Mouse (Mus musculus): ENCODE measurements around the gene Tst. TPM values are rescaled to one million over a fixed set of nuclear protein-coding genes. Genes with fewer than 3 reads are reported as not detected.

Tst gene
- polyA plus RNA-seq, 1 experiment: 86.1 TPM

GRCm38 (mm10) chr15:78447746-78448535, 42.2 kb upstream of the Tst start:
- peaks cover 5% of the 10 kb centered on the region; the same call in 1 of the 2 replicates for H3K4me1 ChIP-seq (ENCODE audit: control insufficient read depth, insufficient read depth, low read length)
- peak; percentile 84 for TF ChIP-seq CTCF (IDR thresholded peaks at IDR 0.05; ENCODE audit: borderline replicate concordance, insufficient read depth, low read depth, low read length)
- no peak for TF ChIP-seq POLR2A (IDR thresholded peaks at IDR 0.05; ENCODE audit: borderline replicate concordance, insufficient read depth, low read length)
- DNase-seq: peak; percentile 90 to 94
- peak overlapping the region; percentile 32; the same call in 1 of the 2 replicates for H3K27ac ChIP-seq (ENCODE audit: insufficient read depth, low read length)
- H3K27me3 ChIP-seq (ENCODE audit: control insufficient read depth, insufficient read depth, low read length): no peaks in the 10 kb centered on the region
- WGBS: under 1% methylated on average over 22 of the region's 22 CpGs
- H3K4me3 ChIP-seq (replicated peaks; ENCODE audit: insufficient read depth, low read depth, low read length): peak overlapping the region; percentile 57

GRCm38 (mm10) chr15:78447121-78447520, 41.4 kb upstream of the Tst start:
- Histone ChIP-seq H3K27me3 (ENCODE audit: control insufficient read depth, insufficient read depth, low read length) (no peaks in the 10 kb centered on the region), H3K27ac (ENCODE audit: insufficient read depth, low read length) (no peak overlapping the region), H3K4me3 (replicated peaks; ENCODE audit: insufficient read depth, low read depth, low read length) (no peak overlapping the region), H3K4me1 (ENCODE audit: control insufficient read depth, insufficient read depth, low read length) (peaks cover 5% of the 10 kb centered on the region; the same call in 1 of the 2 replicates)
- TF ChIP-seq POLR2A (IDR thresholded peaks at IDR 0.05; ENCODE audit: borderline replicate concordance, insufficient read depth, low read length) (no peak), CTCF (IDR thresholded peaks at IDR 0.05; ENCODE audit: borderline replicate concordance, insufficient read depth, low read depth, low read length) (no peak)
- 40% methylated on average over 7 of the region's 7 CpGs for WGBS
- no peak for DNase-seq

GRCm38 (mm10) chr15:78443857-78444256, 38.1 kb upstream of the Tst start:
- no peak overlapping the region for H3K27ac ChIP-seq (ENCODE audit: insufficient read depth, low read length)
- H3K4me1 ChIP-seq (ENCODE audit: control insufficient read depth, insufficient read depth, low read length): peaks cover 10% of the 10 kb centered on the region
- no peaks in the 10 kb centered on the region for H3K27me3 ChIP-seq (ENCODE audit: control insufficient read depth, insufficient read depth, low read length)
- TF ChIP-seq POLR2A (IDR thresholded peaks at IDR 0.05; ENCODE audit: borderline replicate concordance, insufficient read depth, low read length) (no peak), CTCF (IDR thresholded peaks at IDR 0.05; ENCODE audit: borderline replicate concordance, insufficient read depth, low read depth, low read length) (no peak)
- no peak for DNase-seq
- WGBS: 50% methylated on average over 6 of the region's 6 CpGs
- H3K4me3 ChIP-seq (replicated peaks; ENCODE audit: insufficient read depth, low read depth, low read length): no peak overlapping the region

- WGBS: 87% methylated on average over 19 of the region's 19 CpGs
- Histone ChIP-seq H3K27ac (ENCODE audit: insufficient read depth, low read length) (no peak overlapping the region), H3K4me1 (ENCODE audit: control insufficient read depth, insufficient read depth, low read length) (peaks cover 20% of the 10 kb centered on the region), H3K4me3 (replicated peaks; ENCODE audit: insufficient read depth, low read depth, low read length) (no peak overlapping the region), H3K27me3 (ENCODE audit: control insufficient read depth, insufficient read depth, low read length) (no peaks in the 10 kb centered on the region)
- TF ChIP-seq CTCF (IDR thresholded peaks at IDR 0.05; ENCODE audit: borderline replicate concordance, insufficient read depth, low read depth, low read length) (no peak), POLR2A (IDR thresholded peaks at IDR 0.05; ENCODE audit: borderline replicate concordance, insufficient read depth, low read length) (no peak)
- no peak for DNase-seq
These were observed 36.5 kb upstream of the Tst start for GRCm38 (mm10) chr15:78442231-78442630.

- DNase-seq: no peak
- TF ChIP-seq CTCF (IDR thresholded peaks at IDR 0.05; ENCODE audit: borderline replicate concordance, insufficient read depth, low read depth, low read length) (no peak), POLR2A (IDR thresholded peaks at IDR 0.05; ENCODE audit: borderline replicate concordance, insufficient read depth, low read length) (no peak)
- WGBS: 82% methylated on average over 9 of the region's 9 CpGs
- Histone ChIP-seq H3K4me3 (replicated peaks; ENCODE audit: insufficient read depth, low read depth, low read length) (no peak overlapping the region), H3K27ac (ENCODE audit: insufficient read depth, low read length) (no peak overlapping the region), H3K4me1 (ENCODE audit: control insufficient read depth, insufficient read depth, low read length) (peaks cover 34% of the 10 kb centered on the region), H3K27me3 (ENCODE audit: control insufficient read depth, insufficient read depth, low read length) (no peaks in the 10 kb centered on the region)
These were observed 33.3 kb upstream of the Tst start for GRCm38 (mm10) chr15:78438973-78439372.

- WGBS: 71% methylated on average over 8 of the region's 8 CpGs
- TF ChIP-seq POLR2A (IDR thresholded peaks at IDR 0.05; ENCODE audit: borderline replicate concordance, insufficient read depth, low read length) (no peak), CTCF (IDR thresholded peaks at IDR 0.05; ENCODE audit: borderline replicate concordance, insufficient read depth, low read depth, low read length) (no peak)
- H3K4me3 ChIP-seq (replicated peaks; ENCODE audit: insufficient read depth, low read depth, low read length): no peak overlapping the region
- H3K4me1 ChIP-seq (ENCODE audit: control insufficient read depth, insufficient read depth, low read length): peaks cover 34% of the 10 kb centered on the region
- no peak overlapping the region for H3K27ac ChIP-seq (ENCODE audit: insufficient read depth, low read length)
- no peaks in the 10 kb centered on the region for H3K27me3 ChIP-seq (ENCODE audit: control insufficient read depth, insufficient read depth, low read length)
- no peak for DNase-seq
These were observed 32.8 kb upstream of the Tst start for GRCm38 (mm10) chr15:78438505-78438904.

GRCm38 (mm10) chr15:78438018-78438394, 32.3 kb upstream of the Tst start:
- no peak overlapping the region for H3K4me3 ChIP-seq (replicated peaks; ENCODE audit: insufficient read depth, low read depth, low read length)
- 57% methylated on average over 4 of the region's 4 CpGs for WGBS
- DNase-seq: peak in 1 of 2 experiments; percentile 39
- no peak for TF ChIP-seq POLR2A (IDR thresholded peaks at IDR 0.05; ENCODE audit: borderline replicate concordance, insufficient read depth, low read length)
- TF ChIP-seq CTCF (IDR thresholded peaks at IDR 0.05; ENCODE audit: borderline replicate concordance, insufficient read depth, low read depth, low read length): no peak
- peaks cover 34% of the 10 kb centered on the region for H3K4me1 ChIP-seq (ENCODE audit: control insufficient read depth, insufficient read depth, low read length)
- no peaks in the 10 kb centered on the region for H3K27me3 ChIP-seq (ENCODE audit: control insufficient read depth, insufficient read depth, low read length)
- H3K27ac ChIP-seq (ENCODE audit: insufficient read depth, low read length): no peak overlapping the region

All from cerebellum, adult 2 months (tissue).